Mouse (Mus musculus) layer of hippocampus, adult 9-10 months (tissue): ENCODE results near the gene Tle3.

ENCODE experiments used
- DNase-seq: peaks from one replicate; pipeline ENCODE4 v3.0.0; 2022; ENCODE audit warnings: low spot score

Tle3 gene

DNA sequence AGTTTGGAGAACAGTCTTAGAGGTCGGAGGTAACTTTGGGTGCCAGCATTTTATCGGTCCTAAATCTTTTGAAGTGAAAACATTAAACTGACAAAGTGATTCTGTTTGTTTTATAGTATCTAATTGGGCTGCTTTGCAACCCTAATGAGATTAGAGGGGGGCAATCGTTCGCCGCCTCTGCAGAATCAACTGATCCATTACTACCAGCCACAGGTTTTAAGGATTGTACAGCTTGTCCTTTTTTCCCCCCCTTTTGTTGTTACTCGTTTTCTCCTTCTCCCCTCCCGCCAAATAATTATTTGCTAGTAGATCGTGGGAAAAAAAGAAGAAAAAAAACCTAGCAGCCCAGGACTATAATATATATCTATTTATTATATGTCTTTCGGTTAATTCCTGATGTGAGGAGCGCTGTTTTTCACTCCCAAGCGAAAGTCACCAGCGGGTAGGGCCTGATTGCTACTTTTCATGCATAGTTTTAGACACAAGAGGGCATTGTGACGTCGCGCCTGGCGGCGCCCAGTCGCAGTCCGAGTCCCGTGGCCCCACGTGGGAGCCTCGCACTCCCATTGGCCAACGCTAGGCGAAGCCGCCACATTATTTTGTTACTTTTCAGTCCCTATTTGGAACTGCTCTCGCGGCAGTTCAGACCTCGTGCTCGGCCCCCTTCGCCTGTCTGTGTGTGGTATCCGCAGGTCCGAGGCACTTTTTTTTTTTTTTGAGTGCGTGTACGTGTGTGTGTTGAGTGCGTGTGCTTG is at the start of gene Tle3:
Tle3 (plus strand) TSS at position 612 of the 755 bp plus-strand sequence.
- peak; percentile 97 for DNase-seq

DNA sequence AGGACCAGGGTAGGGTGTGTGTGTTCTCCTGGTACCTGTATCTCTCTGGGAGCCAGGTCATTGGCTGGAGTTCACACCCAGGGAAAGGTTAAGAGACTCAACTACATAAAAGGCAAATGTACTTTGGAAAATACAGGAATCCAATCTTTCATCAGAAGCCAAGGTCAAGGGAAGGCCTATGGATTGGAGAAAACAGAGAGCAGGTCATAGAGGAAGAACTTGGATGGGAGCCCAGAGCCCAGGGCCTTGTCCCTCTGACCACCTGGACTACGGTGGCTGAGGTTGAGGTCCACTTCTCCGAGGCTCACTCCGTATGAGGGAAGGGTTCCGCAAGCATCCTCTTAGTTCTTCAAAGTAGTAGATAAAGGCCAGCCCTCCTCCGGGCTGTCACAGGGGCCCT is 48.9 kb upstream of the Tle3 start:
- no peak for DNase-seq

GRCm38 (mm10) chr9:61323879-61324278 is 48.3 kb upstream of the Tle3 start:
- DNase-seq: no peak

- DNase-seq: no peak
Observed at GRCm38 (mm10) chr9:61324354-61324753, 47.8 kb upstream of the Tle3 start.

- no peak for DNase-seq
Observed at GRCm38 (mm10) chr9:61325012-61325411, 47.2 kb upstream of the Tle3 start.

DNA sequence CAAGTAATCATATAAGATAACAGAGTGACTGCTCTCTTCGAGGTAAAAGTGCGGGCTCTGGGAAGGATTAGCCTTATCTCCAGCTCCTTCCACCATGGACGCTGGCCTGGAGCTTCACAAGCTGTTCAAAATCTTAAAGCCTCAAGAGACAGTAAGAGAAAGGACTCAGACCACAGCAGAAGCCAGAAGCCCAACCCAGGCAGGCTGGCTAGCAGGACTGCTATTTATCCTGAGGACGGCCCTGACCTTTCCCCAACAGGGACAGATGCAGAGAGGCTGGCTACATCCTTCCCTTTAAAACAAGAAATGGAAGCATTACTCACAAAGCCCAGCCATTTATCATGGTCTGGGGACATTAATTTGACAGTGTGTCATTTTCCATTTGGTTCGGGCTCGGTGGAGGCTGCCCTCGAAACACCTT is 46.2 kb upstream of the Tle3 start:
- no peak for DNase-seq

DNA sequence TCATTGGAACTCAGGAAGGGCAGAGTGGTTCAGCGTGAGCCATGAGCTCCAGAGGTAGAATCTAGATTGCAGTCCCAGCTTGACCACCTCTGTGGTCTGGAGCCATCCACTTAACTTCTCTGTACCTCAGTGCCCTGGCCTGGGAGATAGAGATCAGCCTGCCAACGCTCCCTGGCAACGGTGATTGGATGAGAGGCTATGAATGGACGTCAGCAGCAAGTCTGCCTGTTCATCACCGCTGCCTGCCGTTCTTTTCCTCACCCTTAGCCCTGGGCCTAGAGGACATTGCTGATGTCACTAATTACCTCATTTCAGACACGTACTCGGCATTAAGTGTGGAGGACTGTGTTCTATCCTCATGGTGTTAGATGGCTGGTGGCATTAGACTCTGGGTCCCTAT is 45.2 kb upstream of the Tle3 start:
- DNase-seq: no peak

DNA sequence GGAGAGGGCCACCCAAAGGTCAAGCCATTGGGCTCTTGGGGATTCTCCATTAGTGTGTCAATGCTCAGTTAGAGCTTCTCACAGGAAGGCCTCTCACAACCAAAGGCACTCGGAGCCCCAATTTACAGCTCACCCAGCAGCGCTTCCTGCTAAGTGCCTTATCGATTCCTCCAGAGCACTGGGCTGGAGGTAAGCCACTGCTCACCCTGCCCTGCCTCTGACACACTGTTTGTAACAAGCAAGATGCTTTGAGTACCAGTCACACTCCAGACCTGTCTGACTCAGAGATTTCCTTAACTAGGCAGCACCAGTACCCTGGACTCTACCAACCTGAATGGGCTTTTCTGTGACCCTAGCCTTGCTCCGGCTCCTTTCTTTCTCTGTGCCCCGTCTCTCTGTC is 44.0 kb upstream of the Tle3 start:
- DNase-seq: no peak

GRCm38 (mm10) chr9:61330747-61331146 is 41.4 kb upstream of the Tle3 start:
- no peak for DNase-seq

- DNase-seq: no peak
Observed at GRCm38 (mm10) chr9:61332226-61332936, 39.8 kb upstream of the Tle3 start.

- no peak for DNase-seq
Observed at GRCm38 (mm10) chr9:61336179-61336578, 36.0 kb upstream of the Tle3 start.

- no peak for DNase-seq
Observed at GRCm38 (mm10) chr9:61336591-61337587, 35.3 kb upstream of the Tle3 start.

DNA sequence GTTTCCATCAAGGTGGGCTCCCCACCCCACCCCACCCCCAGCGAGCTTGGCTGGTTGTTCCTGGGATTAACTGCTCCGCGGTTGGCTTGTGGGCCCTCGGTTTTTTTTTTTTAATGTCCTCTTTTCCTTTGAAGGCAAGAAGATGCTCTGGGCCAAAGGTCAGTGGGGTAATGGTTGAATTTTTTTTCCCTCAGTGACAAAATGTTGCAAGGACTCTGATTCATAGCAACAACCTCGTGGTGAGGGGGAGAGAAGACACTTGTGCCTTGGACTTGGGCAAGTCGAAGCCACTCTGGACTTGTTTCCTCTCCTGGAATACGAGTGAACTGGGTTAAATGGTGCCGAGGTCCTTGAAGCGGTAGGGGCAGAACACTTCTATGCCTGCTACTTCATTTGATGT is 34.5 kb upstream of the Tle3 start:
- DNase-seq: no peak

- DNase-seq: no peak
Observed at GRCm38 (mm10) chr9:61339311-61339710, 32.9 kb upstream of the Tle3 start.

DNA sequence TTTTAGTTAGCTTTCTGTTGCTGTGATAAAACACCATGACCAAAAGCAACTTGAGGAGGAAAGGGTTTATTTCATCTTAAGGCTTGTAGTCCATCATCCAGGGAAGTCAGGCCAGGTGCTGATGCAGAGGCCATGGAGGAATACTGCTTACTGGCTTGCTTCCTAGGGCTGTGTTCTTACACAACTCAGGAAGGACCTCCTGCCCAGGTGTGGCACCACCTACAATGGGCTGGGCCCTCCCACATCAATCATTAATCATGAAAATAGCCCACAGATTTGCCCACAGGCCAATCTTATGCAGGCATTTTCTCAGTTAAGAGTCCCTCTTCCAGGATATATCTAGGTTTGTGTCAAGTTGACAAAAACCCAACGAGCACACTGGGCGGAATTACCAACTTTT is 31.8 kb upstream of the Tle3 start:
- no peak for DNase-seq

DNA sequence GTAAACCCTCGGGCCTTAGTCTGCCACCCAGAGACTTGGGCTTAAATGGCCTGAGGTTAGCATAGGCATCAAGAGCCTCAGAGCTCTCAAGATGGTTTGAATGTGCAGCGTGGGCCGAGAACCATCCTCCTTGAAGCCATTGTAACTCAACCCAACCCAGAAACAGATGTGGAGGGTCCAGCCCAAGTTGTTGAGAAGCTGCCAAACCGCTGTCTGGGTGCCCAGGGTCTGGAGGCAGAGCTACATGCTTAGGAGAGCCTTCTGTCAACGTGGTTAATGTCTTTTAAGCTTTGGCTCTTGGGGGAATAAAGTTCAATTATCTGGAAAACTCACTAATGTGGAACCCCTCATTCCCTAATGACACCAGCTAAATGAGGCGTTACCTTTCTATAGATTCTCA is 29.9 kb upstream of the Tle3 start:
- DNase-seq: no peak

- no peak for DNase-seq
Observed at GRCm38 (mm10) chr9:61344684-61345083, 27.5 kb upstream of the Tle3 start.

GRCm38 (mm10) chr9:61347011-61347410 is 25.2 kb upstream of the Tle3 start:
- no peak for DNase-seq

- DNase-seq: no peak
Observed at GRCm38 (mm10) chr9:61348036-61348435, 24.1 kb upstream of the Tle3 start.

DNA sequence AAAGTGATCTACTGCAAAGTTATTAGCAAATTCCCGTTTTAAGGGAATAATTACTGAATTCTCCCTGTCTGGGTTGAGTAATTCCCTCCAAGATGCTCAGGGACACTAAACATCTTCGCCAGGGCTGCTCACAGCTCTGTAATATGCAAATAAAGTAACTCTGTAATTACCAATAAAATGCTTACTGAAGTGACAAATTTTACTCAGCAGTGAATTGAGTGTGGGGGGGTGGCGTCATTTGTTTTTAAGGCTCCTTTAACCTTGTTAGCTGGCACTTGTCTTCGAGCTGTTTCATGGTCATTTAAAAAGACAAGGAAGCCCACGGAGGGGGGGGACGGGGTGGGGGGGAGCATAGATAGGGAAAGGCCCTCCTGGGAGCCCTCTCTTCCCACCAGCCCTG is 23.6 kb upstream of the Tle3 start:
- DNase-seq: no peak

DNA sequence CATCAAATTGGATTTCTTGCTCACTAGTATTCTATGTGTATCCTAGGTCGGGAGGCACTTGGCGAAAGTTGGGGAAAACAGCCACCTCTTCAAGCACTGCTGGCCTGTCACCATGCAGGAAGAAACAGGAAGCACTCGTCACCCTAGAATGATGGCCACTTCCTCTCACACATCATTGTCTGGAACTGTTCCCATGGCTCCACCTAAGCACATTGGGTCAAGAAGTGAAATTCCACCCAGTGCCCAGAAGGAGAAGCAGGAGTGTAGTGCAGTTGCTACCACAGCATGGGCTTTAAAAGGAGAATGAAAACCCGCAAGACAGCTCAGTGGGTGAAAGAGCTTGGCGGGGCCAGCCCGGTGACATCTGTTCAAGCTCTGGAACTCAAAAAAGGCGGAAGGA is 22.5 kb upstream of the Tle3 start:
- no peak for DNase-seq

DNA sequence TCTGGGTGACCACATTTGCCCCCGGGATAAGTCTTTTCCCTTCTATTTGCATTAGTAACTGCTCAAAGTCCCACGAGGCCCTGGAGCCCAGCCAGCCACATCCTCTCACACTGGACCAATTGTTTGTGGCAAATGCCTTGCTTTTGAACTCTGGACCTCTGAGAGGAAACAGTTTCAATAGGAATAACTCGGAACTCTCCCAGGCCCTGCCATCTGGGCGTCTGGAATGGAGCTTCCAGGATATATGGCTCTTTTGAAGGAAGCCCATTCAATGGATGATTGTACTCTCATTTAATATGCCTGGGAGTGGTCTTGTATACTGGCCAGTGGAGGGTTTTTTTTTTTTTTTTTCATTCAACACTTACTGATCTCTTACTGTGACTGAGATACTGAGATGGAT is 21.0 kb upstream of the Tle3 start:
- no peak for DNase-seq
